Mouse (Mus musculus): ENCODE data around the gene Gnao1. TPM values are rescaled to one million over a fixed set of nuclear protein-coding genes. Genes with fewer than 3 reads are reported as not detected.

The Gnao1 gene
- polyA plus RNA-seq, 1 experiment from 2014 or later = 1.2 TPM

GRCm38 (mm10) chr8:93886181-93886580, 76.4 kb downstream of the Gnao1 start:
- Histone ChIP-seq H3K27ac (no peak overlapping the region), H3K9me3 (replicated peaks) (no peaks in the 10 kb centered on the region), H3K4me1 (peaks cover 5% of the 10 kb centered on the region), H3K36me3 (no peaks in the 10 kb centered on the region), H3K27me3 (ENCODE audit: low read depth, poor library complexity, severe bottlenecking) (no peaks in the 10 kb centered on the region), H3K4me3 (no peak overlapping the region)
- WGBS = 87% methylated on average over 5 of the region's 5 CpGs
- no peak for DNase-seq (ENCODE audit: low spot score)

GRCm38 (mm10) chr8:93888150-93888676, 78.4 kb downstream of the Gnao1 start:
- 62% methylated on average over 4 of the region's 4 CpGs for WGBS
- H3K9me3 ChIP-seq (replicated peaks) = no peaks in the 10 kb centered on the region
- no peak for DNase-seq (ENCODE audit: low spot score)
- no peaks in the 10 kb centered on the region for H3K27me3 ChIP-seq (ENCODE audit: low read depth, poor library complexity, severe bottlenecking)
- H3K4me3 ChIP-seq = no peak overlapping the region
- H3K36me3 ChIP-seq = no peaks in the 10 kb centered on the region
- H3K27ac ChIP-seq = no peak overlapping the region
- H3K4me1 ChIP-seq = peaks cover 5% of the 10 kb centered on the region

- Histone ChIP-seq H3K4me1 (peaks cover 5% of the 10 kb centered on the region), H3K9me3 (replicated peaks) (no peaks in the 10 kb centered on the region), H3K4me3 (no peak overlapping the region), H3K27ac (peak overlapping the region; percentile 26; the same call in 1 of the 2 replicates), H3K36me3 (no peaks in the 10 kb centered on the region), H3K27me3 (ENCODE audit: low read depth, poor library complexity, severe bottlenecking) (no peaks in the 10 kb centered on the region)
- DNase-seq (ENCODE audit: low spot score) = no peak
- 64% methylated on average over 11 of the region's 11 CpGs for WGBS
These were observed 79.1 kb downstream of the Gnao1 start for GRCm38 (mm10) chr8:93888702-93889480.

GRCm38 (mm10) chr8:93893556-93893955, 83.8 kb downstream of the Gnao1 start:
- H3K9me3 ChIP-seq (replicated peaks) = no peaks in the 10 kb centered on the region
- DNase-seq (ENCODE audit: low spot score) = no peak
- H3K27me3 ChIP-seq (ENCODE audit: low read depth, poor library complexity, severe bottlenecking) = no peaks in the 10 kb centered on the region
- no peak overlapping the region for H3K4me3 ChIP-seq
- H3K27ac ChIP-seq = no peak overlapping the region
- no peaks in the 10 kb centered on the region for H3K36me3 ChIP-seq
- peaks cover 5% of the 10 kb centered on the region for H3K4me1 ChIP-seq
- 78% methylated on average over 3 of the region's 3 CpGs for WGBS

GRCm38 (mm10) chr8:93896841-93897551, 87.2 kb downstream of the Gnao1 start:
- no peak for DNase-seq (ENCODE audit: low spot score)

GRCm38 (mm10) chr8:93898570-93898969, 88.8 kb downstream of the Gnao1 start:
- Histone ChIP-seq H3K36me3 (no peaks in the 10 kb centered on the region), H3K27me3 (ENCODE audit: low read depth, poor library complexity, severe bottlenecking) (no peaks in the 10 kb centered on the region), H3K9me3 (replicated peaks) (no peaks in the 10 kb centered on the region), H3K4me3 (no peak overlapping the region), H3K27ac (no peak overlapping the region), H3K4me1 (no peaks in the 10 kb centered on the region)
- no peak for DNase-seq (ENCODE audit: low spot score)
- 80% methylated on average over 4 of the region's 4 CpGs for WGBS

More at GRCm38 (mm10) chr8:93896841-93897551, 87.2 kb downstream of the Gnao1 start:
- no peaks in the 10 kb centered on the region for H3K9me3 ChIP-seq (replicated peaks)
- H3K4me1 ChIP-seq = no peaks in the 10 kb centered on the region
- H3K27ac ChIP-seq = no peak overlapping the region
- no peaks in the 10 kb centered on the region for H3K27me3 ChIP-seq (ENCODE audit: low read depth, poor library complexity, severe bottlenecking)
- 86% methylated on average over 7 of the region's 7 CpGs for WGBS
- H3K4me3 ChIP-seq = no peak overlapping the region
- H3K36me3 ChIP-seq = no peaks in the 10 kb centered on the region

- no peaks in the 10 kb centered on the region for H3K27me3 ChIP-seq (ENCODE audit: low read depth, poor library complexity, severe bottlenecking)
- DNase-seq (ENCODE audit: low spot score) = no peak
- no peaks in the 10 kb centered on the region for H3K9me3 ChIP-seq (replicated peaks)
- H3K4me1 ChIP-seq = no peaks in the 10 kb centered on the region
- WGBS = 84% methylated on average over 3 of the region's 3 CpGs
- no peak overlapping the region for H3K27ac ChIP-seq
- H3K4me3 ChIP-seq = no peak overlapping the region
- H3K36me3 ChIP-seq = no peaks in the 10 kb centered on the region
These were observed 92.3 kb downstream of the Gnao1 start for GRCm38 (mm10) chr8:93902040-93902439.

GRCm38 (mm10) chr8:93906961-93907360, 97.2 kb downstream of the Gnao1 start:
- no peak overlapping the region for H3K4me3 ChIP-seq
- no peaks in the 10 kb centered on the region for H3K9me3 ChIP-seq (replicated peaks)
- H3K27ac ChIP-seq = no peak overlapping the region
- 95% methylated on average over 6 of the region's 6 CpGs for WGBS
- H3K36me3 ChIP-seq = no peaks in the 10 kb centered on the region
- no peaks in the 10 kb centered on the region for H3K27me3 ChIP-seq (ENCODE audit: low read depth, poor library complexity, severe bottlenecking)
- DNase-seq (ENCODE audit: low spot score) = no peak
- peaks cover 5% of the 10 kb centered on the region; the same call in 1 of the 2 replicates for H3K4me1 ChIP-seq

- Histone ChIP-seq H3K27me3 (ENCODE audit: low read depth, poor library complexity, severe bottlenecking) (no peaks in the 10 kb centered on the region), H3K36me3 (no peaks in the 10 kb centered on the region), H3K27ac (no peak overlapping the region), H3K9me3 (replicated peaks) (no peaks in the 10 kb centered on the region), H3K4me3 (no peak overlapping the region), H3K4me1 (peaks cover 13% of the 10 kb centered on the region)
- WGBS = 75% methylated on average over 5 of the region's 5 CpGs
- no peak for DNase-seq (ENCODE audit: low spot score)
These were observed 98.2 kb downstream of the Gnao1 start for GRCm38 (mm10) chr8:93907987-93908441.

GRCm38 (mm10) chr8:93908546-93908945, 98.8 kb downstream of the Gnao1 start:
- H3K9me3 ChIP-seq (replicated peaks) = no peaks in the 10 kb centered on the region
- peaks cover 13% of the 10 kb centered on the region for H3K4me1 ChIP-seq
- 0 out of 2 replicates have a peak overlapping the region, but pooled peaks have one; percentile 22 for H3K27ac ChIP-seq
- peaks cover 3% of the 10 kb centered on the region; the same call in 1 of the 2 replicates for H3K27me3 ChIP-seq (ENCODE audit: low read depth, poor library complexity, severe bottlenecking)
- DNase-seq (ENCODE audit: low spot score) = no peak
- 41% methylated on average over 1 of the region's 1 CpGs for WGBS
- no peak overlapping the region for H3K4me3 ChIP-seq
- no peaks in the 10 kb centered on the region for H3K36me3 ChIP-seq

GRCm38 (mm10) chr8:93911715-93912555, 102.2 kb downstream of the Gnao1 start:
- Histone ChIP-seq H3K9me3 (replicated peaks) (no peaks in the 10 kb centered on the region), H3K4me3 (no peak overlapping the region), H3K27me3 (ENCODE audit: low read depth, poor library complexity, severe bottlenecking) (peaks cover 14% of the 10 kb centered on the region), H3K27ac (no peak overlapping the region), H3K4me1 (peaks cover 15% of the 10 kb centered on the region), H3K36me3 (no peaks in the 10 kb centered on the region)
- no peak for DNase-seq (ENCODE audit: low spot score)
- 76% methylated on average over 7 of the region's 7 CpGs for WGBS

GRCm38 (mm10) chr8:93917859-93918421, 108.2 kb downstream of the Gnao1 start:
- Histone ChIP-seq H3K4me1 (peaks cover 17% of the 10 kb centered on the region), H3K9me3 (replicated peaks) (no peaks in the 10 kb centered on the region), H3K4me3 (no peak overlapping the region), H3K27ac (peak overlapping the region; percentile 80), H3K36me3 (no peaks in the 10 kb centered on the region), H3K27me3 (ENCODE audit: low read depth, poor library complexity, severe bottlenecking) (peaks cover 14% of the 10 kb centered on the region)
- 43% methylated on average over 13 of the region's 13 CpGs for WGBS
- no peak for DNase-seq (ENCODE audit: low spot score)
